Mouse (Mus musculus) stomach, embryonic 16.5 days (tissue): ENCODE results near the gene Ndufa12. TPM values are rescaled to one million over a fixed set of nuclear protein-coding genes. Genes with fewer than 3 reads are reported as not detected.

Source experiments
- ATAC-seq: fragments of 200-750 bp; cut with Nextera tagmentation; 2 replicates; pipeline ENCODE4 v1.8.0; 2017; ENCODE audit warnings: moderate number of reproducible peaks, moderate TSS enrichment; ENCODE audit not compliant: insufficient read depth, low FRiP score
- H3K27ac ChIP-seq: fragments of 300-500 bp; sonication (generic); 2 replicates; pipeline ENCODE4 v1.5.1; 2014; ENCODE audit warnings: low read length
- H3K27me3 ChIP-seq: fragments of 300-500 bp; sonication (generic); 2 replicates; pipeline ENCODE4 v1.6.1; 2014; ENCODE audit warnings: low read length, control low read depth, mixed read lengths; ENCODE audit not compliant: control insufficient read depth, insufficient read depth
- H3K36me3 ChIP-seq: fragments of 300-500 bp; sonication (generic); 2 replicates; pipeline ENCODE4 v1.6.1; 2014; ENCODE audit warnings: low read length; ENCODE audit not compliant: control insufficient read depth, insufficient read depth
- H3K4me1 ChIP-seq: fragments of 300-500 bp; sonication (generic); 2 replicates; pipeline ENCODE4 v1.6.1; 2014; ENCODE audit warnings: low read length, control low read depth, mixed read lengths; ENCODE audit not compliant: control insufficient read depth, insufficient read depth
- H3K4me2 ChIP-seq: fragments of 300-500 bp; sonication (generic); 2 replicates; pipeline ENCODE4 v1.6.1; 2014; ENCODE audit warnings: low read depth, low read length, mixed read lengths
- H3K4me3 ChIP-seq: fragments of 300-500 bp; sonication (generic); replicated peaks from 2 replicates; pipeline ENCODE4 v1.5.1; 2014; ENCODE audit warnings: mild to moderate bottlenecking, low read length
- H3K9ac ChIP-seq: fragments of 300-500 bp; sonication (generic); 2 replicates; pipeline ENCODE4 v1.6.1; 2014; ENCODE audit warnings: low read length
- H3K9me3 ChIP-seq: fragments of 300-500 bp; sonication (generic); replicated peaks from 2 replicates; pipeline ENCODE4 v1.6.1; 2016; ENCODE audit warnings: low read length, control low read depth; ENCODE audit not compliant: control insufficient read depth
- WGBS: fragments of 180-500 bp; shearing (Covaris S2); extraction: QIAGEN DNeasy Blood & Tissue Kit; methylation state at CpG from one replicate; pipeline ENCODE4 v1.1.7; 2014; 5-methylcytosine and 5-hydroxymethylcytosine counted together
- polyA plus RNA-seq: library from polyadenylated mRNA; unstranded; fragments of >200 nt; fragmentation: Nextera tagmentation; extraction: Ambion mirVana; gene quantifications from 2 replicates; pipeline ENCODE4 v1.2.1, GENCODE M21; 2015

The Ndufa12 gene
- polyA plus RNA-seq, 1 experiment from 2014 or later, result 305 TPM

DNA sequence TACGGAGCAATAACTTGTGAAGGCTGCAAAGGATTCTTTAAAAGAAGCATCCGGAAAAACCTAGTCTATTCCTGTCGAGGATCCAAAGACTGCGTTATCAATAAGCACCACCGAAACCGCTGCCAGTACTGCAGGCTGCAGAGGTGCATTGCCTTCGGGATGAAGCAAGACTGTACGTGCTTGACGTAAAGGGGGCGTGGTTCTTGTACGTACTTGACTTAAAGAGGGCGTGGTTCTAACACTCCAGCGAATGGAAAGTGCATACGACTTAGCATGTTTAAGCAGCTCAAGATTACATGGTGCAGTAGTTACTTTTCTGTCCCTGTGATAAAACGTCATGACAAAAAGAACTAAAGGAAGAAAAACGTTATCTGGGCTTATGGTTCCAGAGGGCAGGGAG lies 33.1 kb upstream of the Ndufa12 start:
- Histone ChIP-seq H3K4me2 (no peak overlapping the region), H3K27ac (no peak overlapping the region), H3K4me1 (no peaks in the 10 kb centered on the region), H3K9me3 (no peaks in the 10 kb centered on the region), H3K4me3 (no peak overlapping the region), H3K27me3 (no peaks in the 10 kb centered on the region), H3K9ac (no peak overlapping the region), H3K36me3 (peaks cover 34% of the 10 kb centered on the region; the same call in 1 of the 2 replicates)
- WGBS, result 74% methylated on average over 16 of the region's 16 CpGs
- ATAC-seq, result no peak

DNA sequence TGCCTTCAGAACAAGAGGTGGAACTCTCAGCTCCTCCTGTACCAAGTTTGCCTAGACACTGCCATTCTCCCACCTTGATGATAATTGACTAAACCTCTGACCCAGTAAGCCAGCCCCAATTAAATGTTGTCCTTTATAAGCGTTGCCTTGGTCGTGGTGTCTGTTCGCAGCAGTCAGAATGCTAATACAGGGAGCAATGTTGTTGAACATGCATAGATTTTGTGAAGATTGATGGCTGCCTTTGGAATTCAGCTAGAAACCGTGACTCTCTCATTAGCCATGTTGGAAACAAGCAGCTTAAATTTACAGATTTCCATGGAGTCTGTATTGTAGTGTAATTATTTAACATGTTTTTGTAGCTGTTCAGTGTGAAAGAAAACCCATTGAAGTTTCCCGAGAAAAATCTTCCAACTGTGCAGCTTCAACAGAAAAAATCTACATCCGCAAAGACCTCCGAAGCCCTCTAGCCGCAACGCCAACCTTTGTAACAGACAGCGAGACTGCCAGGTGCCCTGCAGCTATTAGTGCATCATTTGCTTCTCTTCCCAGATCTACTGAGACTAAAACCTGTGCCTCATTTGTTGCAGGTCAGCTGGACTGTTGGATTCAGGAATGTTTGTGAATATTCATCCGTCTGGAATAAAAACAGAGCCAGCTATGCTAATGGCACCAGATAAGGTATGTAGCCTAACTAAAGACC lies 31.3 kb upstream of the Ndufa12 start:
- peaks cover 4% of the 10 kb centered on the region; the same call in 1 of the 2 replicates for H3K4me1 ChIP-seq
- peaks cover 40% of the 10 kb centered on the region; the same call in 1 of the 2 replicates for H3K36me3 ChIP-seq
- no peak overlapping the region for H3K9ac ChIP-seq
- H3K4me3 ChIP-seq, result no peak overlapping the region
- no peaks in the 10 kb centered on the region for H3K27me3 ChIP-seq
- ATAC-seq, result no peak
- H3K9me3 ChIP-seq, result no peaks in the 10 kb centered on the region
- WGBS, result 90% methylated on average over 11 of the region's 11 CpGs
- no peak overlapping the region for H3K4me2 ChIP-seq
- no peak overlapping the region for H3K27ac ChIP-seq

DNA sequence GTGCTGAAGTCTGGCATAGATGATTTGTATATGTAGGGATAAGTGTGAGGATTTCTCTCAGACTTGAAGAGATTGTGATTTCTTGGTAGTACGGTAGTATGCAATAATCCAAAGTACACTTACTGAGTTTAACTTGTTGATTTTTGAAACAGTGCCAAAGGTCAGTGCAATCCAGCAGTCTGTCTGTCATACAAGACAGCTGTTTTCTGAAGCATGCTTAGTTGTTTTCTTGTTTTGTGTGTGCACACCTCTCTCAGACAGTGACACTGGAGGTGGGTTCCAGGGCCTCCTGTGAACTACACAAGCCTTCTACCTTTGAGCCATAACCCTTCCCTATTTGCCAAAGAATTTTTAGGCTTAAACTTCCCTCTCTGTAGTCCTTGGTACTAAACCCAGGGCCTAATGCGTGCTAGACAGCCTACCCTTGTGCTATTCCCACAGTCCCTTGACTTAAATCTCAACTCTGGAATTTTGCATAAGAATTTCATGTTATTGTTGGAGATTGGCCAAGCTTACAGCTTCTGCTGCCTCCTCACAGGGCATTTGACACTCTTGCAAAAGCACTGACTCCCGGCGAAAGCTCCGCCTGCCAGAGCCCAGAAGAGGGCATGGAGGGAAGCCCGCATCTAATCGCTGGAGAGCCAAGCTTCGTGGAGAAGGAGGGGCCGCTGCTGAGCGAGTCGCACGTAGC lies 26.9 kb upstream of the Ndufa12 start:
- Histone ChIP-seq H3K36me3 (peaks cover 47% of the 10 kb centered on the region), H3K4me1 (peaks cover 4% of the 10 kb centered on the region; the same call in 1 of the 2 replicates), H3K27me3 (no peaks in the 10 kb centered on the region), H3K9me3 (no peaks in the 10 kb centered on the region), H3K4me2 (no peak overlapping the region), H3K27ac (peak overlapping the region; percentile 14; the same call in 1 of the 2 replicates), H3K9ac (peak overlapping the region; percentile 31), H3K4me3 (no peak overlapping the region)
- ATAC-seq, result peak; percentile 47; the same call in 1 of the 2 replicates
- 47% methylated on average over 12 of the region's 12 CpGs for WGBS

DNA sequence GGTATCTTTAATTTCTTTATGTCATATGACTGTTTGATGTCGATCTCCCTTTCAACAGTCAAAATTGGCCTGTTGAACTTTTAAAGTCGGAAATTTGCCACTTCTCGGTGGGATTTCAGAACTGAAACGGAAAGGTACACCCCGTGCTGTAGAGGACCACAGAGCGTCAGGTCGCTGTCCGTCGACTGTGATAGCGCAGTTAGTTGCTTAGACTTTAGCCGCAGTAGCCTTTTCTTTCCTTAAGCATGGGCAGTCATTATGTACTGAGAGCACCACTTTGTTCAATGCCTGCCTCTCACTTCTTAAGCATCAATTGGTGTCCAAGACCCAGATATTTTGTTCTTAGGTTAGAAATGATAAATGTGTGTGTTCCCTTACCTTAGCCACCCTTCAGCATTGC lies 26.4 kb upstream of the Ndufa12 start:
- no peak overlapping the region for H3K4me3 ChIP-seq
- 80% methylated on average over 11 of the region's 11 CpGs for WGBS
- H3K9me3 ChIP-seq, result no peaks in the 10 kb centered on the region
- H3K36me3 ChIP-seq, result peaks cover 44% of the 10 kb centered on the region
- H3K4me2 ChIP-seq, result no peak overlapping the region
- H3K9ac ChIP-seq, result peak overlapping the region; percentile 31
- no peak overlapping the region for H3K27ac ChIP-seq
- no peak for ATAC-seq
- peaks cover 4% of the 10 kb centered on the region; the same call in 1 of the 2 replicates for H3K4me1 ChIP-seq
- H3K27me3 ChIP-seq, result no peaks in the 10 kb centered on the region

DNA sequence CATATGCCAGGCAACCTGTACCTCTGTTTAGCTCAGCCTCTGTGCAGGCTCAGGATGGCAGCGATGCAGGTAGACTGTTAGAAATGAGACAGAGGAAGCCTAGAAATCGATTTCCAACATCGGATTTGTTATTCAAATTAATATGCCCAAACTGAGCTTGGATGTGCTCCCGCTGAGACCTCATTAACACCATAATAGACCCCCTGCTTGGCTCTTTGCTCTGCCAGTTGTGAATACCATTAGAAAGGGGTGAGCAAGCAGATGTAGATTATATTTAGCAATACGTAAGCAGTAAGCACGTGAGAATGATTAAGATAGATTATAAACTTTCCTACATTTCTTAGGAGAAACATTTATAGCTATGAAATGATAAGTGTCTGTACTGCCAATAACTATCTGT lies 25.8 kb upstream of the Ndufa12 start:
- Histone ChIP-seq H3K9me3 (no peaks in the 10 kb centered on the region), H3K27ac (no peak overlapping the region), H3K36me3 (peaks cover 39% of the 10 kb centered on the region), H3K4me3 (no peak overlapping the region), H3K4me2 (no peak overlapping the region), H3K4me1 (peaks cover 4% of the 10 kb centered on the region; the same call in 1 of the 2 replicates), H3K9ac (no peak overlapping the region), H3K27me3 (no peaks in the 10 kb centered on the region)
- WGBS, result 86% methylated on average over 6 of the region's 6 CpGs
- ATAC-seq, result no peak

DNA sequence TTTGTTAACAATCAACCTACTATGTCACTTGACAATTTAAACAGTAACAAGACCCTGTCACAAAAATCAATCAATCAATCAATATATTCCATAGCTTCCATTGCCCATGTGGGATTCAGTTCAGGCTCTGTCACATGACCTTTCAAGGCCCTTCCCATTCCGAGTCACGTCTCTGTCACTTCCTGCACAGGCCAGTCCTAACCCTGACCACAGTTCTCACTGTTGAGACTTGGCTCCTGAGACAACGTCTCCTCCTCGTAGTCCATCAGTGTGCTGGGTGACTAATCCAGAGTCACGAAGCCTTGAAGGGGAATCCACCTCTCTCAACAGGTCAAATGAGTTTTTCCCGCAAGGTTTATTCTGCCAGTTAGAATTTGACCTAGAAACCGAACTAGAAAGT lies 23.9 kb upstream of the Ndufa12 start:
- H3K36me3 ChIP-seq, result peaks cover 22% of the 10 kb centered on the region
- no peak overlapping the region for H3K4me2 ChIP-seq
- no peaks in the 10 kb centered on the region for H3K9me3 ChIP-seq
- H3K27me3 ChIP-seq, result no peaks in the 10 kb centered on the region
- H3K4me3 ChIP-seq, result no peak overlapping the region
- H3K9ac ChIP-seq, result no peak overlapping the region
- H3K4me1 ChIP-seq, result peaks cover 4% of the 10 kb centered on the region; the same call in 1 of the 2 replicates
- WGBS, result 79% methylated on average over 7 of the region's 7 CpGs
- no peak overlapping the region for H3K27ac ChIP-seq
- ATAC-seq, result no peak

DNA sequence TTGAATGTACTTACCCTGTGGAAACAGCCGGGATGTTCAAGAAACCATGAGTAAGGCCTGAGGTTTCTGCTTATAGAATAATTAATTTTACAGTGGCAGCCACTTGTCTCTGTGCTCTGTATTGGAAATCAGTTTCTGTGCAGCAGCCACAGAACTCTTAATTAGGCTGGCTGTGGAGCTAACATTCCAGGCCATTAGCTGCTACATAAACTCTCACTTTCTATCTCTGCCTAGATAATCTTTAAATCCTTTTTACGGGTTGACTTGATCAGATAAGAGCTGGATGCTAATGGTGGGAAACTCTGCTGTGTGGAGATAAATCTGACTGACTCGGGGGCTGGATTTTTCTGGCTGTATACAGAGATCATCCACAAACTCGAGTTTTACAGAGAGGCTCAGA lies 15.3 kb upstream of the Ndufa12 start:
- WGBS, result 57% methylated on average over 4 of the region's 4 CpGs
- H3K36me3 ChIP-seq, result peaks cover 2% of the 10 kb centered on the region; the same call in 1 of the 2 replicates
- H3K9ac ChIP-seq, result no peak overlapping the region
- H3K4me2 ChIP-seq, result no peak overlapping the region
- H3K4me1 ChIP-seq, result no peaks in the 10 kb centered on the region
- no peaks in the 10 kb centered on the region for H3K27me3 ChIP-seq
- no peak overlapping the region for H3K4me3 ChIP-seq
- no peaks in the 10 kb centered on the region for H3K9me3 ChIP-seq
- H3K27ac ChIP-seq, result no peak overlapping the region
- no peak for ATAC-seq

DNA sequence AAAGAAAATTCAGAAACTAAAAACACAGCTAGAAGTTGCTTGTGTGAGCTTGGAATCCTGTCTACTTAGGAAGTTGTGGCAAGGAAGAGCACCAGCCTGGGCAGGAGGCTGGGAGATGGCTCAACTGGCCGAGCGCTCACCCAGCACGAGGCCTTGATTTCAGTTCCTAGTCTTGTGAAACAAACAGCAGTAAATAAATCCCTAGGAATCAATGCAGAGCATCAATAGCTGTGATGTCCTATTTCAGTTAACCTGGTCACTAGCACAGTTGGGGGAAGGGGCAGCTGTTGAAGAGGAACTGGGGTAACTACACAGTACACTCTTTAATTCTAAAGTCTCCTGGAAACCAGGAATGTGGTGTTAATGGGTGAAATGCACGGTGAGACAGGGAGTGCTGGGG lies 6.5 kb downstream of the Ndufa12 start:
- Histone ChIP-seq H3K4me3 (no peak overlapping the region), H3K9me3 (no peaks in the 10 kb centered on the region), H3K27ac (no peak overlapping the region), H3K27me3 (no peaks in the 10 kb centered on the region), H3K4me2 (no peak overlapping the region), H3K4me1 (no peaks in the 10 kb centered on the region), H3K36me3 (peaks cover 8% of the 10 kb centered on the region), H3K9ac (no peak overlapping the region)
- ATAC-seq, result no peak
- 88% methylated on average over 4 of the region's 4 CpGs for WGBS
